Mouse (Mus musculus): ENCODE results near the gene Aspscr1. TPM values are rescaled to one million over a fixed set of nuclear protein-coding genes. Genes with fewer than 3 reads are reported as not detected.

Aspscr1 gene
- polyA plus RNA-seq (2017; shearing (Covaris generic)), result 103 TPM

GRCm38 (mm10) chr11:120672687-120673593 lies at the start of gene Aspscr1:
Gene Aspscr1 (plus strand): TSS chr11:120672973.

GRCm38 (mm10) chr11:120625152-120625775 lies 47.5 kb upstream of the Aspscr1 start, which contains the start of gene Sirt7:
Gene Sirt7 (minus strand): TSS chr11:120625240.

GRCm38 (mm10) chr11:120633520-120634343 lies 39.0 kb upstream of the Aspscr1 start, which contains the start of gene Mafg:
Gene Mafg (minus strand): TSS chr11:120633600.

GRCm38 (mm10) chr11:120643601-120643987 lies 29.2 kb upstream of the Aspscr1 start, which contains the start of gene Pycr1:
Gene Pycr1 (minus strand): TSS chr11:120643769.

GRCm38 (mm10) chr11:120648001-120648476 lies 24.7 kb upstream of the Aspscr1 start, which contains the start of gene Myadml2:
Gene Myadml2 (minus strand): TSS chr11:120648158.

GRCm38 (mm10) chr11:120661076-120661460 lies 11.7 kb upstream of the Aspscr1 start, which contains the start of gene Notum:
Gene Notum (minus strand): TSS chr11:120661175.

GRCm38 (mm10) chr11:120713580-120714518 lies 41.1 kb downstream of the Aspscr1 start, which contains the start of the genes Cenpx and Lrrc45:
Gene Cenpx (minus strand): TSS chr11:120713738.
Gene Lrrc45 (plus strand): TSS chr11:120713925.

GRCm38 (mm10) chr11:120721124-120722066 lies 48.6 kb downstream of the Aspscr1 start, which contains the start of gene Rac3:
Gene Rac3 (plus strand): TSS chr11:120721470.

GRCm38 (mm10) chr11:120727169-120727527 lies 54.4 kb downstream of the Aspscr1 start, which contains the start of gene Dcxr:
Gene Dcxr (minus strand): TSS chr11:120727281.

GRCm38 (mm10) chr11:120731858-120732680 lies 59.3 kb downstream of the Aspscr1 start, which contains the start of gene Cbr2:
Gene Cbr2 (minus strand): TSS chr11:120732114.

Other genes starting within 250 kb of the Aspscr1 start
- gene Nploc4, start 235.3 kb upstream of the Aspscr1 start, polyA plus RNA-seq (2017; shearing (Covaris generic)), result 54.3 TPM
- not detected for gene Tspan10, start 230.3 kb upstream of the Aspscr1 start, polyA plus RNA-seq (2017; shearing (Covaris generic))
- gene Pde6g, start 219.5 kb upstream of the Aspscr1 start, polyA plus RNA-seq (2017; shearing (Covaris generic)), result not detected
- gene Oxld1, start 214.9 kb upstream of the Aspscr1 start, polyA plus RNA-seq (2017; shearing (Covaris generic)), result 2.0 TPM
- 19.8 TPM for gene Ccdc137, start 214.9 kb upstream of the Aspscr1 start, polyA plus RNA-seq (2017; shearing (Covaris generic))
- 10.7 TPM for gene Arl16, start 205.4 kb upstream of the Aspscr1 start, polyA plus RNA-seq (2017; shearing (Covaris generic))
- gene Mrpl12, start 188.4 kb upstream of the Aspscr1 start, polyA plus RNA-seq (2017; shearing (Covaris generic)), result 29.0 TPM
- 9.9 TPM for gene Slc25a10, start 181.1 kb upstream of the Aspscr1 start, polyA plus RNA-seq (2017; shearing (Covaris generic))
- gene Gcgr, start 142.3 kb upstream of the Aspscr1 start, polyA plus RNA-seq (2017; shearing (Covaris generic)), result not detected
- 63.3 TPM for gene Mcrip1, start 123.2 kb upstream of the Aspscr1 start, polyA plus RNA-seq (2017; shearing (Covaris generic))
- not detected for gene Ppp1r27, start 121.8 kb upstream of the Aspscr1 start, polyA plus RNA-seq (2017; shearing (Covaris generic))
- 187 TPM for gene P4hb, start 99.7 kb upstream of the Aspscr1 start, polyA plus RNA-seq (2017; shearing (Covaris generic))
- gene Arhgdia, start 91.3 kb upstream of the Aspscr1 start, polyA plus RNA-seq (2017; shearing (Covaris generic)), result 737 TPM
- 275 TPM for gene Alyref, start 74.6 kb upstream of the Aspscr1 start, polyA plus RNA-seq (2017; shearing (Covaris generic))
- 80.0 TPM for gene Anapc11, start 74.6 kb upstream of the Aspscr1 start, polyA plus RNA-seq (2017; shearing (Covaris generic))
- gene Npb, start 64.5 kb upstream of the Aspscr1 start, polyA plus RNA-seq (2017; shearing (Covaris generic)), result not detected
- 159 TPM for gene Pcyt2, start 55.0 kb upstream of the Aspscr1 start, polyA plus RNA-seq (2017; shearing (Covaris generic))
- 158 TPM for gene Sirt7, start 47.7 kb upstream of the Aspscr1 start, polyA plus RNA-seq (2017; shearing (Covaris generic))
- 52.8 TPM for gene Mafg, start 39.4 kb upstream of the Aspscr1 start, polyA plus RNA-seq (2017; shearing (Covaris generic))
- gene Pycr1, start 29.2 kb upstream of the Aspscr1 start, polyA plus RNA-seq (2017; shearing (Covaris generic)), result 0.24 TPM
- not detected for gene Myadml2, start 24.8 kb upstream of the Aspscr1 start, polyA plus RNA-seq (2017; shearing (Covaris generic))
- not detected for gene Notum, start 11.8 kb upstream of the Aspscr1 start, polyA plus RNA-seq (2017; shearing (Covaris generic))
- 87.8 TPM for gene Cenpx, start 40.8 kb downstream of the Aspscr1 start, polyA plus RNA-seq (2017; shearing (Covaris generic))
- 52.6 TPM for gene Lrrc45, start 41.0 kb downstream of the Aspscr1 start, polyA plus RNA-seq (2017; shearing (Covaris generic))
- gene Rac3, start 48.5 kb downstream of the Aspscr1 start, polyA plus RNA-seq (2017; shearing (Covaris generic)), result 0.70 TPM
- 11.1 TPM for gene Dcxr, start 54.3 kb downstream of the Aspscr1 start, polyA plus RNA-seq (2017; shearing (Covaris generic))
- gene Cbr2, start 59.1 kb downstream of the Aspscr1 start, polyA plus RNA-seq (2017; shearing (Covaris generic)), result not detected
- gene Hmga1b, start 89.8 kb downstream of the Aspscr1 start, polyA plus RNA-seq (2017; shearing (Covaris generic)), result 15.1 TPM
- gene Rfng, start 111.2 kb downstream of the Aspscr1 start, polyA plus RNA-seq (2017; shearing (Covaris generic)), result 23.6 TPM
- 79.8 TPM for gene Gps1, start 111.3 kb downstream of the Aspscr1 start, polyA plus RNA-seq (2017; shearing (Covaris generic))
- 40.0 TPM for gene Dus1l, start 123.4 kb downstream of the Aspscr1 start, polyA plus RNA-seq (2017; shearing (Covaris generic))
- 50.6 TPM for gene Fasn, start 151.6 kb downstream of the Aspscr1 start, polyA plus RNA-seq (2017; shearing (Covaris generic))